Mouse (Mus musculus): Measurements from ENCODE around the gene Ssb. TPM values are rescaled to one million over a fixed set of nuclear protein-coding genes. Genes with fewer than 3 reads are reported as not detected.
"Not testable (repeated sequence)": the region's sequence is repeated elsewhere in the genome, so short reads cannot be mapped to it uniquely, and the experiment has no call there.

Ssb gene
- polyA plus RNA-seq, 2 experiments, result 173 to 291 TPM

DNA sequence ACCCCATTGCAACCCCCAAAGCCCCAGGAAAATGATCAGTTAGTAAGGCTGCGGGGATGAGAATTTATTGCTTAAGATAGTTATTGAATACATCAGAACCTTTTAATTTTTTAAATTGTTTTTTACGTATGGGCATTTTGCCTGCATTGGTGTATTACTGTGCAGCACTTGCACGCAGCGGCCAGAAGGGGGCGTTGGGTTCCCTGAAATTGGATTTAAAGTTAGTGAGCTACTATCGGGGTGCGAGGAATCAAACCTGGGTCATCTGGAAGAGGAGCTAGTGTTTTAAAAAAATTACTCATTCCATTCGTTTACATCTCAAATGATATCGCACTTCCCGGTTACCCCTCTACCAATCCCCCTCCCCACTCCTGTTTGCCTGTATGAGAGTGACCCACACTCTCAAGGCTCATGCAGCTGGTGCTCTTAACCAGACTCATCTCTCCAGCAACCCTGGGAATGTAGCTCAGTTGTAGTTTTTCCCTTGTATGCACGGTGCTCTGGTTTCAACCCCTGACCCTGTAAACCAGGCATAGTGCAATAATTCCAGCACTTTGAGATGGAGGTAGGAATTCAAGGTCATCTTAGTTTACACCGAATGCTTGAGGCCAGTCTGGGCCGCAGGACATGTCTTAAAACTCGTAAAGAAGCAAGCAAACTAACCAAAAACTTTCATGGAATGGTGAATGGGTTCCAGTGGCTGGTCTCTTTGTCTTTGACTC lies 34.3 kb downstream of the Ssb start:
- Histone ChIP-seq H3K27ac (replicated peaks; ENCODE audit: low read depth, low read length) (no peak overlapping the region), H3K9me3 (ENCODE audit: control insufficient read depth, low read length) (no peaks in the 10 kb centered on the region), H3K9ac (ENCODE audit: low read depth, low read length, severe bottlenecking) (no peak overlapping the region), H3K4me1 (ENCODE audit: control insufficient read depth, insufficient read depth, low read length) (peaks cover 5% of the 10 kb centered on the region), H3K4me2 (replicated peaks; ENCODE audit: low read depth, low read length, severe bottlenecking) (no peak overlapping the region), H3K4me3 (replicated peaks; ENCODE audit: low read length) (no peak overlapping the region), H3K27me3 (ENCODE audit: control insufficient read depth, insufficient read depth, low read length) (no peaks in the 10 kb centered on the region), H3K36me3 (ENCODE audit: control insufficient read depth, insufficient read depth, low read length) (no peaks in the 10 kb centered on the region)
- no peak for TF ChIP-seq POLR2A (IDR thresholded peaks at IDR 0.05; ENCODE audit: borderline replicate concordance, extremely low read depth, insufficient read depth, insufficient read length)
- 53% methylated on average over 14 of the region's 14 CpGs for WGBS
- DNase-seq (ENCODE audit: low spot score) (no peak), ATAC-seq (ENCODE audit: low FRiP score, low read depth) (no peak)

DNA sequence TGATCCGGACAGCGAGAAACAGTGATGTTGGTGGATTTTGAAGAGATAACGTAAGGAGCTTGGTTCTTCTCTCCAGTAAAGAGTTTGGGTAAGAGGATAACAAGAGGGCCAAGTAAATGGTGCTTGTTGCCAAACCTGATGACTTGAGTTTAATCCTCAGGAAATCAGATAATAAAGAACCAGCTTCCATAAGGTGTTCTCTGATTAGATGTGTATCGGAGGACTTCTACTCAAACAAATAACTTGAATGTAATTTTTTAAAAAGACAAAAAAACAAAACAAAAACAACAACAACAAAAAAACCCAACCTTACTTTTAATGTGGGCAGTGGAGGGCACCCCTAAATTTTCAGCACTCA lies 34.8 kb downstream of the Ssb start:
- DNase-seq (ENCODE audit: low spot score), result no peak
- 94% methylated on average over 4 of the region's 4 CpGs for WGBS

DNA sequence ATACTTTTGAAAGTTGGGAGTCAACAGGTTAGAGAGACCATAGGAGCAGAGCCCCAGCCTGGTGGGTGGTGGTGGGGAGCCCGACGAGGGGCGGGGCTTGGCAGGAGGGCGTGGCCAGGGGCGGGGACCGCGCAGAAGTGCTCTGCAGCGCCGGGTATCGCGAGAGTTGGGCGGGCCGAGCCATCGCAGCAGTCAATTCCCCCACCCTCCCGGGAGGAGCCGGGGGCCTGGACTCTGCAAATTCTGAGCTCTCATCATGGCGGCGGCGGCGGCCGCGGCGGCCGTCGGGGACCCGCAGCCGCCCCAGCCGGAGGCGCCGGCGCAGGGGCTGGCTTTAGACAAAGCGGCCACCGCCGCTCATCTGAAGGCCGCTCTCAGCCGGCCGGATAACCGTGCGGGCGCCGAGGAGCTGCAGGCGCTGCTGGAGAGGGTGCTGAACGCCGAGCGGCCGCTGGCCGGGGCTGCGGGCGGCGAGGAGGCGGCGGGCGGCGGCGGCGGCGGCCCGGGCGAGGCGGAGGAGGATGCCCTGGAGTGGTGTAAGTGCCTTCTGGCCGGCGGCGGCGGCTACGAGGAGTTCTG lies 35.8 kb downstream of the Ssb start, which contains the start of gene Ubr3:
Ubr3 (plus strand) TSS at position 208 of the 579 bp plus-strand sequence.
- DNase-seq (ENCODE audit: low spot score) (peak; percentile 95), ATAC-seq (ENCODE audit: low FRiP score, low read depth) (peak; percentile 100)
- peak within 1 kb of the TSS; percentile 99 for H3K9ac ChIP-seq (ENCODE audit: low read depth, low read length, severe bottlenecking)
- H3K27me3 ChIP-seq (ENCODE audit: control insufficient read depth, insufficient read depth, low read length), result no peaks in the 10 kb centered on the region
- 4% methylated on average over 38 of the region's 65 CpGs for WGBS
- peak; percentile 68; the same call in 1 of the 2 replicates for TF ChIP-seq POLR2A (IDR thresholded peaks at IDR 0.05; ENCODE audit: borderline replicate concordance, extremely low read depth, insufficient read depth, insufficient read length)
- no peaks in the 10 kb centered on the region for H3K9me3 ChIP-seq (ENCODE audit: control insufficient read depth, low read length)
- peak within 1 kb of the TSS; percentile 99 for H3K4me3 ChIP-seq (replicated peaks; ENCODE audit: low read length)
- peak within 1 kb of the TSS; percentile 91 for H3K27ac ChIP-seq (replicated peaks; ENCODE audit: low read depth, low read length)
- peaks cover 5% of the 10 kb centered on the region for H3K4me1 ChIP-seq (ENCODE audit: control insufficient read depth, insufficient read depth, low read length)
- peak within 1 kb of the TSS; percentile 98 for H3K4me2 ChIP-seq (replicated peaks; ENCODE audit: low read depth, low read length, severe bottlenecking)
- H3K36me3 ChIP-seq (ENCODE audit: control insufficient read depth, insufficient read depth, low read length), result peaks cover 5% of the 10 kb centered on the region; the same call in 1 of the 2 replicates

More for the DNA sequence above, 34.8 kb downstream of the Ssb start:
- ATAC-seq (ENCODE audit: low FRiP score, low read depth), result no peak
- TF ChIP-seq POLR2A (IDR thresholded peaks at IDR 0.05; ENCODE audit: borderline replicate concordance, extremely low read depth, insufficient read depth, insufficient read length), result no peak
- Histone ChIP-seq H3K27ac (replicated peaks; ENCODE audit: low read depth, low read length) (no peak overlapping the region), H3K27me3 (ENCODE audit: control insufficient read depth, insufficient read depth, low read length) (no peaks in the 10 kb centered on the region), H3K4me1 (ENCODE audit: control insufficient read depth, insufficient read depth, low read length) (peaks cover 5% of the 10 kb centered on the region), H3K9ac (ENCODE audit: low read depth, low read length, severe bottlenecking) (no peak overlapping the region), H3K9me3 (ENCODE audit: control insufficient read depth, low read length) (no peaks in the 10 kb centered on the region), H3K36me3 (ENCODE audit: control insufficient read depth, insufficient read depth, low read length) (peaks cover 4% of the 10 kb centered on the region; the same call in 1 of the 2 replicates), H3K4me3 (replicated peaks; ENCODE audit: low read length) (no peak overlapping the region), H3K4me2 (replicated peaks; ENCODE audit: low read depth, low read length, severe bottlenecking) (no peak overlapping the region)

DNA sequence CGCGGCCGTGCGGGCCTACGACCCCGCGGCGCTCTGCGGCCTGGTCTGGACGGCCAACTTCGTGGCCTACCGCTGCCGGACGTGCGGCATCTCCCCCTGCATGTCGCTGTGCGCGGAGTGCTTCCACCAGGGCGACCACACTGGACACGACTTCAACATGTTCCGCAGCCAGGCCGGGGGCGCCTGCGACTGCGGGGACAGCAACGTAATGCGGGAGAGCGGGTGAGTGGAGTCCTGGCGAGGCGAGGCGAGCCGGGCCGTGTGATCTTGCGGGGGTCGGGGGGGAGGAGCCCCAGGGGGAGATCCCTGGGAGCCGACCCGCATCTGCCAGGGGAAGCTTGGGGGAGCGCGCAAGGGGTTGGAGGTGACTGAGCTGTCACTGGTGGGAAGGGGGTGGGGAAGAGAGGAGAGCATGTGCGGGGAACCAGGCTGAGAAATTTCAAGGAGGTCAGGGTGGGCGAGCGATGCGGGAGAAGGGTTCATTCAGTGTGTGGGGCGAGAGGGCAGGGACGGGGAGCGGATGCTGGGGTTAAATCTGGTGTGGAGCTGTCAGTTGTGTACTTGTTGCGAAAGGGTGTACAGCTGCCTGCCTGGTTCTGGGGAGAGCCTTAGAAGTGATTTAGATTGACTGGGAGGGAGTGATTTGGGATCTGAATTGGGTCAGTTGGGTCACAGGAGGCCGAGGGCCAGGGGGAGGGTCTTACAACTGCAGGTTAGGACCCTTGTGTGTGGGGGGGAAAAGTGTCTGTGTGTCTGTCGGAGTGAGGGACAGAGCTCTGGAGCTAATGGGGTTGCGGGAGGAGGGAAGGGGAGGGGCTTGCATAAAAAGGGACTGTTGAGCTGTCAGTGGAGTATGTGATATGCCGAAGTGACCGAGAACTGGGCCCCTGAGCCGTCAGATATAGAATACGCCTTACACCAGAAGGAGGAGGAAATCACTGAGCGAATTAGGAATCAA lies 36.5 kb downstream of the Ssb start:
- Histone ChIP-seq H3K4me3 (replicated peaks; ENCODE audit: low read length) (peak overlapping the region; percentile 99), H3K9me3 (ENCODE audit: control insufficient read depth, low read length) (no peaks in the 10 kb centered on the region), H3K36me3 (ENCODE audit: control insufficient read depth, insufficient read depth, low read length) (peaks cover 5% of the 10 kb centered on the region; the same call in 1 of the 2 replicates), H3K27me3 (ENCODE audit: control insufficient read depth, insufficient read depth, low read length) (no peaks in the 10 kb centered on the region), H3K9ac (ENCODE audit: low read depth, low read length, severe bottlenecking) (peak overlapping the region; percentile 99), H3K27ac (replicated peaks; ENCODE audit: low read depth, low read length) (peak overlapping the region; percentile 91), H3K4me1 (ENCODE audit: control insufficient read depth, insufficient read depth, low read length) (peaks cover 5% of the 10 kb centered on the region), H3K4me2 (replicated peaks; ENCODE audit: low read depth, low read length, severe bottlenecking) (peak overlapping the region; percentile 98)
- DNase-seq (ENCODE audit: low spot score), result peak; percentile 12
- ATAC-seq (ENCODE audit: low FRiP score, low read depth), result peak; percentile 38
- TF ChIP-seq POLR2A (IDR thresholded peaks at IDR 0.05; ENCODE audit: borderline replicate concordance, extremely low read depth, insufficient read depth, insufficient read length), result no peak
- 2% methylated on average over 53 of the region's 55 CpGs for WGBS

DNA sequence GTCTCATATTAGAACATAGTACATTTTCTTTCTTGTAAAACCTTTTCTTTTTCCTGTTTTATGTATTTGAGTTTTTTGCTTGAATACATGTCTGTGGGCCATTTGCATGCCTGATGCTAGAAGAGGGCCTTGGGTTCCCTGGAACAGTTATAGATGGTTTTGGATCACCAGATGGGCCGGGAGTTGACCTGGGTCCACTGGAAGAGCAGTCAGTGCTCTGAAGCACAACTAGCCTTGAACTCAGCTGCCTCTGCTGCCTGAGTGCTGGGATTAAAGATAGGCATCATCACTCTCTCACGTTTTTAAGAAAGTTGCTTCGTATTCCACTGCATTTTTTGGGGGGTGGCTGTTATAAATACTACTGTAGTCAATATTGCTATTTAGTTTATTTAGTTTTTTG lies 42.2 kb downstream of the Ssb start:
- TF ChIP-seq POLR2A (IDR thresholded peaks at IDR 0.05; ENCODE audit: borderline replicate concordance, extremely low read depth, insufficient read depth, insufficient read length), result no peak
- DNase-seq (ENCODE audit: low spot score) (no peak), ATAC-seq (ENCODE audit: low FRiP score, low read depth) (no peak)
- no peak overlapping the region for H3K9ac ChIP-seq (ENCODE audit: low read depth, low read length, severe bottlenecking)
- peaks cover 5% of the 10 kb centered on the region; the same call in 1 of the 2 replicates for H3K36me3 ChIP-seq (ENCODE audit: control insufficient read depth, insufficient read depth, low read length)
- 95% methylated on average over 3 of the region's 3 CpGs for WGBS
- no peak overlapping the region for H3K27ac ChIP-seq (replicated peaks; ENCODE audit: low read depth, low read length)
- no peak overlapping the region for H3K4me2 ChIP-seq (replicated peaks; ENCODE audit: low read depth, low read length, severe bottlenecking)
- H3K4me3 ChIP-seq (replicated peaks; ENCODE audit: low read length), result no peak overlapping the region
- no peaks in the 10 kb centered on the region for H3K9me3 ChIP-seq (ENCODE audit: control insufficient read depth, low read length)
- no peaks in the 10 kb centered on the region for H3K27me3 ChIP-seq (ENCODE audit: control insufficient read depth, insufficient read depth, low read length)
- peaks cover 1% of the 10 kb centered on the region for H3K4me1 ChIP-seq (ENCODE audit: control insufficient read depth, insufficient read depth, low read length)

DNA sequence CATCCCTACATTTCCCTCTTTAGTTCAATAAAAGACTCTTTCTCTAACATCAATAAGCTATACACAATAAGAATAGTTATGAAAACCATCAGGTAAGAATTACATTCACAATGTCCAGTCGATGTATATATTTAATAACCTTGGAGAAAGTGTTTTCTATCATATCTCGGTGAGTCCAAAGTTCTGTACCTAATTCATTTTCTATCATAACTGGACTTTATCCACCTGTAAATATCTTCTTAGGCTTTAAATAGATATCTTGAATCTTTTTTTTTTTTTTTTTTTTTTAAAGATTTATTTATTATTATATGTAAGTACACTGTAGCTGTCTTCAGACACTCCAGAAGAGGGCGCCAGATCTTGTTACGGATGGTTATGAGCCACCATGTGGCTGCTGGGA lies 46.0 kb downstream of the Ssb start:
- not testable (repeated sequence) for H3K27me3 ChIP-seq (ENCODE audit: control insufficient read depth, insufficient read depth, low read length); DNase-seq (ENCODE audit: low spot score); H3K36me3 ChIP-seq (ENCODE audit: control insufficient read depth, insufficient read depth, low read length); H3K4me2 ChIP-seq (replicated peaks; ENCODE audit: low read depth, low read length, severe bottlenecking); H3K27ac ChIP-seq (replicated peaks; ENCODE audit: low read depth, low read length); ATAC-seq (ENCODE audit: low FRiP score, low read depth); H3K4me1 ChIP-seq (ENCODE audit: control insufficient read depth, insufficient read depth, low read length); H3K9ac ChIP-seq (ENCODE audit: low read depth, low read length, severe bottlenecking); H3K9me3 ChIP-seq (ENCODE audit: control insufficient read depth, low read length); H3K4me3 ChIP-seq (replicated peaks; ENCODE audit: low read length)
- WGBS, result 83% methylated on average over 4 of the region's 4 CpGs

Data from limb, embryonic 14.5 days (tissue).